Mouse (Mus musculus): ENCODE results near the gene Gm29797.

The Gm29797 gene

GRCm38 (mm10) chr2:181696801-181697420, 40.1 kb downstream of the Gm29797 start:
- DNase-seq (ENCODE audit: low spot score in 2 of 2): no peak

GRCm38 (mm10) chr2:181698241-181698640, 41.4 kb downstream of the Gm29797 start, which contains the start of gene Lkaaear1:
Gene Lkaaear1 (minus strand): TSS chr2:181698442.
- DNase-seq (ENCODE audit: low spot score in 2 of 2): no peak

GRCm38 (mm10) chr2:181706668-181707067, 49.8 kb downstream of the Gm29797 start:
- DNase-seq (ENCODE audit: low spot score in 2 of 2): no peak

Data from right cerebral cortex, postnatal 10 days (tissue).